Mouse (Mus musculus): Measurements from ENCODE around the gene Zfp329. TPM values are rescaled to one million over a fixed set of nuclear protein-coding genes. Genes with fewer than 3 reads are reported as not detected.

Zfp329 gene
- polyA plus RNA-seq, 1 experiment from 2014 or later, result 8.8 TPM

GRCm38 (mm10) chr7:12787333-12787732 lies 31.3 kb downstream of the Zfp329 start:
- no peak for DNase-seq (ENCODE audit: low spot score)
- H3K4me1 ChIP-seq (replicated peaks; ENCODE audit: insufficient read depth, low read length), result no peaks in the 10 kb centered on the region

GRCm38 (mm10) chr7:12780151-12780830 lies 38.4 kb downstream of the Zfp329 start:
- under 1% methylated on average over 57 of the region's 57 CpGs for WGBS
- Histone ChIP-seq H3K4me1 (replicated peaks; ENCODE audit: insufficient read depth, low read length) (0 out of 2 replicates have a peak, but pooled peaks cover 4% of the 10 kb centered on the region), H3K4me3 (replicated peaks; ENCODE audit: low read depth, low read length) (peak overlapping the region; percentile 60), H3K36me3 (ENCODE audit: insufficient read depth, low read length) (peaks cover 2% of the 10 kb centered on the region; the same call in 1 of the 2 replicates), H3K27me3 (ENCODE audit: insufficient read depth, low read length) (no peaks in the 10 kb centered on the region), H3K9ac (ENCODE audit: low read depth, low read length) (peak overlapping the region; percentile 69), H3K27ac (no peak overlapping the region), H3K4me2 (ENCODE audit: low read length) (peak overlapping the region; percentile 97), H3K9me3 (replicated peaks; ENCODE audit: low read length) (no peaks in the 10 kb centered on the region)
- DNase-seq (ENCODE audit: low spot score) (peak; percentile 90), ATAC-seq (replicated peaks; ENCODE audit: low FRiP score, low read depth) (peak; percentile 97)
- no peak for TF ChIP-seq CTCF (IDR thresholded peaks at IDR 0.05; ENCODE audit: low read depth)

More at GRCm38 (mm10) chr7:12787333-12787732, 31.3 kb downstream of the Zfp329 start:
- H3K27me3 ChIP-seq (ENCODE audit: insufficient read depth, low read length), result no peaks in the 10 kb centered on the region
- no peak for ATAC-seq (replicated peaks; ENCODE audit: low FRiP score, low read depth)
- no peak overlapping the region for H3K9ac ChIP-seq (ENCODE audit: low read depth, low read length)
- 71% methylated on average over 6 of the region's 6 CpGs for WGBS
- H3K9me3 ChIP-seq (replicated peaks; ENCODE audit: low read length), result no peaks in the 10 kb centered on the region
- no peak overlapping the region for H3K4me3 ChIP-seq (replicated peaks; ENCODE audit: low read depth, low read length)
- no peaks in the 10 kb centered on the region for H3K36me3 ChIP-seq (ENCODE audit: insufficient read depth, low read length)
- no peak overlapping the region for H3K4me2 ChIP-seq (ENCODE audit: low read length)
- TF ChIP-seq CTCF (IDR thresholded peaks at IDR 0.05; ENCODE audit: low read depth), result no peak
- H3K27ac ChIP-seq, result no peak overlapping the region

GRCm38 (mm10) chr7:12779782-12780150 lies 38.9 kb downstream of the Zfp329 start:
- 23% methylated on average over 10 of the region's 10 CpGs for WGBS
- H3K9ac ChIP-seq (ENCODE audit: low read depth, low read length), result peak overlapping the region; percentile 69; the same call in 1 of the 2 replicates

GRCm38 (mm10) chr7:12779141-12779540 lies 39.5 kb downstream of the Zfp329 start:
- no peak for TF ChIP-seq CTCF (IDR thresholded peaks at IDR 0.05; ENCODE audit: low read depth)
- Histone ChIP-seq H3K27ac (no peak overlapping the region), H3K4me2 (ENCODE audit: low read length) (no peak overlapping the region), H3K9me3 (replicated peaks; ENCODE audit: low read length) (no peaks in the 10 kb centered on the region), H3K36me3 (ENCODE audit: insufficient read depth, low read length) (peaks cover 6% of the 10 kb centered on the region; the same call in 1 of the 2 replicates), H3K9ac (ENCODE audit: low read depth, low read length) (no peak overlapping the region), H3K4me1 (replicated peaks; ENCODE audit: insufficient read depth, low read length) (0 out of 2 replicates have a peak, but pooled peaks cover 4% of the 10 kb centered on the region), H3K4me3 (replicated peaks; ENCODE audit: low read depth, low read length) (no peak overlapping the region), H3K27me3 (ENCODE audit: insufficient read depth, low read length) (no peaks in the 10 kb centered on the region)
- no peak for ATAC-seq (replicated peaks; ENCODE audit: low FRiP score, low read depth)
- no peak for DNase-seq (ENCODE audit: low spot score)
- 86% methylated on average over 5 of the region's 5 CpGs for WGBS

More at GRCm38 (mm10) chr7:12779782-12780150, 38.9 kb downstream of the Zfp329 start:
- Histone ChIP-seq H3K4me2 (ENCODE audit: low read length) (peak overlapping the region; percentile 97), H3K36me3 (ENCODE audit: insufficient read depth, low read length) (peaks cover 5% of the 10 kb centered on the region; the same call in 1 of the 2 replicates), H3K27me3 (ENCODE audit: insufficient read depth, low read length) (no peaks in the 10 kb centered on the region), H3K4me3 (replicated peaks; ENCODE audit: low read depth, low read length) (peak overlapping the region; percentile 60), H3K27ac (no peak overlapping the region), H3K9me3 (replicated peaks; ENCODE audit: low read length) (no peaks in the 10 kb centered on the region), H3K4me1 (replicated peaks; ENCODE audit: insufficient read depth, low read length) (0 out of 2 replicates have a peak, but pooled peaks cover 4% of the 10 kb centered on the region)
- ATAC-seq (replicated peaks; ENCODE audit: low FRiP score, low read depth), result 0 out of 2 replicates have a peak, but pooled peaks have one; percentile 17
- TF ChIP-seq CTCF (IDR thresholded peaks at IDR 0.05; ENCODE audit: low read depth), result no peak
- no peak for DNase-seq (ENCODE audit: low spot score)

GRCm38 (mm10) chr7:12774606-12775005 lies 44.1 kb downstream of the Zfp329 start:
- Histone ChIP-seq H3K9me3 (replicated peaks; ENCODE audit: low read length) (no peaks in the 10 kb centered on the region), H3K9ac (ENCODE audit: low read depth, low read length) (no peak overlapping the region), H3K4me1 (replicated peaks; ENCODE audit: insufficient read depth, low read length) (no peaks in the 10 kb centered on the region), H3K27ac (no peak overlapping the region), H3K4me2 (ENCODE audit: low read length) (no peak overlapping the region), H3K36me3 (ENCODE audit: insufficient read depth, low read length) (peaks cover 13% of the 10 kb centered on the region; the same call in 1 of the 2 replicates), H3K27me3 (ENCODE audit: insufficient read depth, low read length) (no peaks in the 10 kb centered on the region), H3K4me3 (replicated peaks; ENCODE audit: low read depth, low read length) (no peak overlapping the region)
- WGBS, result 96% methylated on average over 1 of the region's 1 CpGs
- no peak for DNase-seq (ENCODE audit: low spot score)
- ATAC-seq (replicated peaks; ENCODE audit: low FRiP score, low read depth), result no peak
- no peak for TF ChIP-seq CTCF (IDR thresholded peaks at IDR 0.05; ENCODE audit: low read depth)

- no peak overlapping the region for H3K27ac ChIP-seq
- H3K4me3 ChIP-seq (replicated peaks; ENCODE audit: low read depth, low read length), result no peak overlapping the region
- no peak overlapping the region for H3K9ac ChIP-seq (ENCODE audit: low read depth, low read length)
- ATAC-seq (replicated peaks; ENCODE audit: low FRiP score, low read depth) (no peak), DNase-seq (ENCODE audit: low spot score) (no peak)
- 85% methylated on average over 9 of the region's 9 CpGs for WGBS
- H3K36me3 ChIP-seq (ENCODE audit: insufficient read depth, low read length), result peaks cover 13% of the 10 kb centered on the region; the same call in 1 of the 2 replicates
- H3K9me3 ChIP-seq (replicated peaks; ENCODE audit: low read length), result no peaks in the 10 kb centered on the region
- H3K4me2 ChIP-seq (ENCODE audit: low read length), result no peak overlapping the region
- TF ChIP-seq CTCF (IDR thresholded peaks at IDR 0.05; ENCODE audit: low read depth), result no peak
- H3K4me1 ChIP-seq (replicated peaks; ENCODE audit: insufficient read depth, low read length), result no peaks in the 10 kb centered on the region
- H3K27me3 ChIP-seq (ENCODE audit: insufficient read depth, low read length), result no peaks in the 10 kb centered on the region
Measured at GRCm38 (mm10) chr7:12774111-12774510, 44.5 kb downstream of the Zfp329 start.

Other genes with a start within 250 kb of the Zfp329 start
- not detected in 2 replicates for gene Vmn2r53, start 210.1 kb downstream of the Zfp329 start, polyA plus RNA-seq (2015; fragmentation: Nextera tagmentation; extraction: Ambion mirVana)
- not detected in 2 replicates for gene Vmn2r54, start 178.5 kb downstream of the Zfp329 start, polyA plus RNA-seq (2015; fragmentation: Nextera tagmentation; extraction: Ambion mirVana)
- not detected in 2 replicates for gene Vmn2r55, start 133.9 kb downstream of the Zfp329 start, polyA plus RNA-seq (2015; fragmentation: Nextera tagmentation; extraction: Ambion mirVana)
- gene Vmn2r56, start 83.9 kb downstream of the Zfp329 start, polyA plus RNA-seq (2015; fragmentation: Nextera tagmentation; extraction: Ambion mirVana), result not detected in 2 replicates
- gene Zscan18, start 15.2 kb downstream of the Zfp329 start, polyA plus RNA-seq (2015; fragmentation: Nextera tagmentation; extraction: Ambion mirVana), result 3.6 and 4.4 TPM in 2 replicates
- 20.7 and 22.2 TPM in 2 replicates for gene Zfp110, start 15.9 kb upstream of the Zfp329 start, polyA plus RNA-seq (2015; fragmentation: Nextera tagmentation; extraction: Ambion mirVana)
- 3.3 and 3.5 TPM in 2 replicates for gene Zfp128, start 62.3 kb upstream of the Zfp329 start, polyA plus RNA-seq (2015; fragmentation: Nextera tagmentation; extraction: Ambion mirVana)
- 11.8 and 12.9 TPM in 2 replicates for gene Zscan22, start 79.0 kb upstream of the Zfp329 start, polyA plus RNA-seq (2015; fragmentation: Nextera tagmentation; extraction: Ambion mirVana)
- 1,052 and 1,143 TPM in 2 replicates for gene Rps5, start 103.4 kb upstream of the Zfp329 start, polyA plus RNA-seq (2015; fragmentation: Nextera tagmentation; extraction: Ambion mirVana)
- 0.29 and 0.32 TPM in 2 replicates for gene Rnf225, start 108.6 kb upstream of the Zfp329 start, polyA plus RNA-seq (2015; fragmentation: Nextera tagmentation; extraction: Ambion mirVana)
- 7.7 and 8.0 TPM in 2 replicates for gene Zfp324, start 147.0 kb upstream of the Zfp329 start, polyA plus RNA-seq (2015; fragmentation: Nextera tagmentation; extraction: Ambion mirVana)
- 6.7 and 7.1 TPM in 2 replicates for gene Zfp446, start 159.0 kb upstream of the Zfp329 start, polyA plus RNA-seq (2015; fragmentation: Nextera tagmentation; extraction: Ambion mirVana)
- gene Slc27a5, start 179.3 kb upstream of the Zfp329 start, polyA plus RNA-seq (2015; fragmentation: Nextera tagmentation; extraction: Ambion mirVana), result 0.07 and 0.11 TPM in 2 replicates
- 195 and 197 TPM in 2 replicates for gene Trim28, start 180.3 kb upstream of the Zfp329 start, polyA plus RNA-seq (2015; fragmentation: Nextera tagmentation; extraction: Ambion mirVana)
- 17.4 and 17.5 TPM in 2 replicates for gene Zbtb45, start 191.2 kb upstream of the Zfp329 start, polyA plus RNA-seq (2015; fragmentation: Nextera tagmentation; extraction: Ambion mirVana)
- 235 and 240 TPM in 2 replicates for gene Chmp2a, start 215.9 kb upstream of the Zfp329 start, polyA plus RNA-seq (2015; fragmentation: Nextera tagmentation; extraction: Ambion mirVana)
- 123 and 134 TPM in 2 replicates for gene Ube2m, start 219.4 kb upstream of the Zfp329 start, polyA plus RNA-seq (2015; fragmentation: Nextera tagmentation; extraction: Ambion mirVana)
- gene Mzf1, start 235.9 kb upstream of the Zfp329 start, polyA plus RNA-seq (2015; fragmentation: Nextera tagmentation; extraction: Ambion mirVana), result 2.3 and 2.6 TPM in 2 replicates